Mouse (Mus musculus): Measurements from ENCODE around the gene Pfkfb1.

- TF ChIP-seq CTCF (IDR thresholded peaks at IDR 0.05; ENCODE audit: insufficient read depth, low read length) (no peak), POLR2A (IDR thresholded peaks at IDR 0.05; ENCODE audit: borderline replicate concordance, extremely low read depth, low read depth, low read length) (no peak)
Measured at GRCm38 (mm10) chrX:150551986-150552385, 36.0 kb upstream of the Pfkfb1 start.
